Mouse (Mus musculus) heart, postnatal 36 days (tissue): ENCODE data around the gene Zmynd15. TPM values are rescaled to one million over a fixed set of nuclear protein-coding genes. Genes with fewer than 3 reads are reported as not detected.

Source experiments
- DNase-seq, 2 experiments: peaks; one replicate each; pipeline ENCODE4 v3.0.0; 2021 to 2022
- intact Hi-C: fragments of 180-260 bp; cut with DNase I; formaldehyde crosslinking; loops from one replicate; pipeline ENCODE4 v1.15.1; 2025
- microRNA-seq, 2 experiments: library from miRNA; unstranded; fragments of <30 nt; microRNA quantifications; one replicate each; pipeline ENCODE4 v1.2.0; 2021; ENCODE audit warnings: borderline number of aligned reads in 2 of 2
- total RNA-seq, 2 experiments: library from RNA; stranded (reverse); gene quantifications; 2 replicates each; pipeline ENCODE4 v1.2.3; 2021

Gene Zmynd15
- total RNA-seq, 2 experiments from 2014 or later = 1.8 to 2.2 TPM

GRCm38 (mm10) chr11:70499566-70500475, 40.6 kb downstream of the Zmynd15 start:
- peak in 1 of 2 experiments; percentile 29 for DNase-seq
- intact Hi-C loops = no loop called here

GRCm38 (mm10) chr11:70500476-70500812, 41.2 kb downstream of the Zmynd15 start:
- intact Hi-C loops = no loop called here
- DNase-seq = no peak

GRCm38 (mm10) chr11:70502018-70502417, 42.8 kb downstream of the Zmynd15 start:
- no peak for DNase-seq
- intact Hi-C loops = no loop called here

DNA sequence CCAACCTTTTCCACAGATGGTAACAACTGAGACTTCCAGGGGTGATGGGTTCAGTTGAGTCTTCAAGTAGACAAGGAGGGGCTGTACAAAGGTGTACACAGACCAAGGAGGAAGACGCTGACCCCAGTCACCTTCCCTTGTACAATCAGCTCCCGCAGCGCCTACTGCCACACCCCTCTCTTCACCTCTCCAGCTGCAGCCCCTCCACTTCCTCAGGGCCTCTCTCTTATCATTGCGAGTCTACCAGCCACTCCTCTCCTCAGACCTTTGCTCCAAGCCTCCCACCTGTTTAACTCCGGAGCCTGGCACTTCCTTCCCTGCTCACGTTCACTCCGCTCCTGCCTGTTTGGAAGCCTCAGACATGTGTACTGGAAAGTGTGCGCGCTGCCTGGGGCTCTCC, 45.7 kb downstream of the Zmynd15 start, which contains the start of gene Tm4sf5:
TSS of gene Tm4sf5 (plus strand) at position 275 of the 400 bp plus-strand sequence.
- no peak for DNase-seq
- intact Hi-C loops = no loop called here

DNA sequence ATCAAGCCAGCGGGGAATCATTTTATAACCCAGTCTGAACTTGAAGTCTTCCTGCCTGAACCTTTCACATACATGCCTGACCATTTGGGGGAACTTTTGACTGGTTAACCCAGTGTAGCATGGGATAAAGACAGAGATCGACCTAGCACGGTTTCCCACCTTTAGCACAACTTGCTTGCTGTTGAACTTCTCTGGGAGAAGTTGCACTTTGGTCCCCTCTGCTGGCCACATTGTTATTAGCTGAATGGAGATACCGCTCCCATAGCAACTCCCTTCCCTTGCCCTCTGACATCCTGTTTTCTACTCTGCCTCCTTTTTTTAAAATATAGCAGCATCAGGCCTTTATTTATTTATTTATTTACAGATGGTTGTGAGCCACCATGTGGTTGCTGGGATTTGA, 47.2 kb downstream of the Zmynd15 start:
- intact Hi-C loops = loop anchor here (1.0 kb wide), 3 partner anchors 54 to 92 kb away; no protein-coding TSS in a partner anchor
- DNase-seq = peak; percentile 79 to 85

- DNase-seq = no peak
These were observed 47.8 kb downstream of the Zmynd15 start for GRCm38 (mm10) chr11:70506962-70507515.

DNA sequence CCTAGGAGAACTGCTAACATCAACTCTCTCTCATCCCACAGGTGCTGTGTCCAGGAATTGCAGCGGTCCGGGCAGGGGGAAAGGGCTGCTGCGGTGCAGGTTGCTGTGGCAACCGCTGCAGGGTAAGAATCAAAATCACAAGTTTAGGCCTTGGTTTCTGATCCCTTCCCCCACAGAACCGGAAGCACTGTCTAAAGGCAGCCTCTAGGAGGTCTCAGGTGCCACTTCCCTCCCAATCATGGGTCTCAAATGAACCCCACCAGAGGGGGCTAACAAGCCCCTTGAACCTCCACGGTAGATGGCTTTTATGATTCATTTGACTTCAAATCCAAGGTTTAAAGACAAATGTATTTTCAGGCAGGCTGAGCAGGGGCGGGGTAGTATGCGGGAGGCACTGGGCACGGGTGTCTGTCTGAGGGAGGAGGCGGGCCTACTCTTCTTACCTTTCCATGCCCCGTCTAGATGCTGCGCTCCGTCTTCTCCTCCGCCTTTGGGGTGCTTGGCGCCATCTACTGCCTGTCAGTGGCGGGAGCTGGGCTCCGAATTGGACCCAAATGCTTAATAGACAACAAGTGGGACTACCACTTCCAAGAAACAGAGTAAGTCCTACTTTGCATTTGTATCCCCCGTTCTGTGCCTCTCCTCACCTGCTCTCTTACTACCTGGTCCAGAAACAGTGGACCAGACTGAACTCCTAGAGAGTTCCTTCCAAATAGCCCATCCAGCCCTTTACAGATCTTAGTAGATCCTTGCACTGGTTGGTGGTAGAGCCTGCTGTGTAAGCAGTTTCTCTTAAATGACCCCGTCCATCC, 50.7 kb downstream of the Zmynd15 start:
- intact Hi-C loops = no loop called here

More at GRCm38 (mm10) chr11:70506962-70507515, 47.8 kb downstream of the Zmynd15 start:
- intact Hi-C loops = loop anchor here (1.0 kb wide), 3 partner anchors 55 to 93 kb away; no protein-coding TSS in a partner anchor

GRCm38 (mm10) chr11:70511242-70511641, 52.0 kb downstream of the Zmynd15 start:
- intact Hi-C loops = no loop called here

More for the DNA sequence above, 50.7 kb downstream of the Zmynd15 start:
- DNase-seq = peak in 1 of 2 experiments; percentile 48

DNA sequence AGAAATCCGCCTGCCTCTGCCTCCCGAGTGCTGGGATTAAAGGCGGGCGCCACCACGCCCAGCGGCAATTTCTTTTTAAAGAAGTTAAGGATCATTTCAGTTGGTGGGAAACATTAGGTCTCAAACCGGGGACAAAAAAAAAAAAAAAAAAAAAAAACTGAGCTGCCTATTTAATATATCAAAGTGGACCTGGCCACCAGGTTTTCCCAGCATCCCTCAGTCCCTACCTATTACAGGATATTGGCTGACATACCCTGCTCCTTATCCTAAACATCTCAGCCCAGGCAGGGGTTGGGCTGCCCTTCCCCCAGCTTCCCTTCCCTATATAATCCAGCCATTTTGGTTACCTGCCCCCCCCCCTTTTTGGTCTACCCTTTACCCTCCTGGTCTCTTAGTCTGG, 52.6 kb downstream of the Zmynd15 start:
- intact Hi-C loops = no loop called here
- no peak for DNase-seq

More at GRCm38 (mm10) chr11:70511242-70511641, 52.0 kb downstream of the Zmynd15 start:
- no peak for DNase-seq

- intact Hi-C loops = no loop called here
- DNase-seq = no peak
These were observed 53.6 kb downstream of the Zmynd15 start for GRCm38 (mm10) chr11:70512709-70513342.

- DNase-seq = peak; percentile 39 to 46
- intact Hi-C loops = no loop called here
These were observed 54.3 kb downstream of the Zmynd15 start for GRCm38 (mm10) chr11:70513520-70513919.

- intact Hi-C loops = loop anchor here (2.0 kb wide), 1 partner anchor 243 kb away; no protein-coding TSS in a partner anchor
These were observed 55.1 kb downstream of the Zmynd15 start, which contains the start of gene Vmo1 for GRCm38 (mm10) chr11:70514288-70514687. Vmo1 (minus strand) TSS chr11:70514616.

More at GRCm38 (mm10) chr11:70514288-70514687, 55.1 kb downstream of the Zmynd15 start, which contains the start of gene Vmo1:
- no peak for DNase-seq

Small RNAs within 50 kb of the gene (microRNA-seq; reads per million reads assigned to microRNA genes)
- 0.72 to 2.7 reads per million in 2 experiments for gene Mir7115

Other genes with a start within 250 kb of the Zmynd15 start
- gene Slc16a11, start 246.7 kb upstream of the Zmynd15 start, total RNA-seq = under 1 TPM; 0.28 to 0.30 TPM
- 1 to 10 TPM; 3.3 to 3.9 TPM for gene Slc16a13, start 238.4 kb upstream of the Zmynd15 start, total RNA-seq
- 10 to 100 TPM; 19.7 to 20.0 TPM for gene Bcl6b, start 229.6 kb upstream of the Zmynd15 start, total RNA-seq
- gene 0610010K14Rik, start 221.5 kb upstream of the Zmynd15 start, total RNA-seq = 10 to 100 TPM; 32.7 to 38.0 TPM
- 1 to 10 TPM; 2.1 to 3.3 TPM for gene Gm21988, start 219.6 kb upstream of the Zmynd15 start, total RNA-seq
- 100 to 1,000 TPM; 106 to 113 TPM for gene Rnasek, start 219.6 kb upstream of the Zmynd15 start, total RNA-seq
- gene Alox12, start 204.1 kb upstream of the Zmynd15 start, total RNA-seq = 1 to 10 TPM; 2.5 to 3.7 TPM
- gene Alox12e, start 136.8 kb upstream of the Zmynd15 start, total RNA-seq = not detected
- gene Alox15, start 107.4 kb upstream of the Zmynd15 start, total RNA-seq = 10 to 100 TPM in 1 of 2 experiments, 1 to 10 TPM in 1; 5.4 to 10.2 TPM
- 10 to 100 TPM; 19.4 to 22.1 TPM for gene Pelp1, start 49.4 kb upstream of the Zmynd15 start, total RNA-seq
- 10 to 100 TPM; 14.8 to 15.4 TPM for gene Arrb2, start 26.8 kb upstream of the Zmynd15 start, total RNA-seq
- gene Med11, start 7.5 kb upstream of the Zmynd15 start, total RNA-seq = 1 to 10 TPM; 8.9 to 9.7 TPM
- gene Cxcl16, start 551 bp downstream of the Zmynd15 start, total RNA-seq = 10 to 100 TPM in 1 of 2 experiments, 1 to 10 TPM in 1; 9.6 to 10.9 TPM
- 1 to 10 TPM in 1 of 2 experiments, under 1 TPM in 1; 0.70 to 1.3 TPM for gene Tm4sf5, start 45.8 kb downstream of the Zmynd15 start, total RNA-seq
- gene Vmo1, start 55.2 kb downstream of the Zmynd15 start, total RNA-seq = not detected
- gene Gltpd2, start 59.8 kb downstream of the Zmynd15 start, total RNA-seq = not detected
- gene Psmb6, start 65.9 kb downstream of the Zmynd15 start, total RNA-seq = 100 to 1,000 TPM; 230 to 233 TPM
- gene Gm40193, start 73.5 kb downstream of the Zmynd15 start, total RNA-seq = not detected
- 1 to 10 TPM; 6.3 to 6.5 TPM for gene Pld2, start 80.6 kb downstream of the Zmynd15 start, total RNA-seq
- gene Mink1, start 103.4 kb downstream of the Zmynd15 start, total RNA-seq = 10 to 100 TPM; 43.9 to 49.4 TPM
- not detected for gene 4930544D05Rik, start 156.4 kb downstream of the Zmynd15 start, total RNA-seq
- gene Chrne, start 159.8 kb downstream of the Zmynd15 start, total RNA-seq = not detected
- gene Gp1ba, start 179.7 kb downstream of the Zmynd15 start, total RNA-seq = under 1 TPM; 0.16 to 0.17 TPM
- 10 to 100 TPM; 52.5 to 57.9 TPM for gene Rnf167, start 187.8 kb downstream of the Zmynd15 start, total RNA-seq
- 100 to 1,000 TPM; 570 to 607 TPM for gene Slc25a11, start 188.0 kb downstream of the Zmynd15 start, total RNA-seq
- 100 to 1,000 TPM; 283 to 296 TPM for gene Pfn1, start 195.2 kb downstream of the Zmynd15 start, total RNA-seq
- gene Eno3, start 197.8 kb downstream of the Zmynd15 start, total RNA-seq = 1,000 to 10,000 TPM; 1,887 to 1,957 TPM
- 10 to 100 TPM; 95.0 to 98.6 TPM for gene Spag7, start 210.0 kb downstream of the Zmynd15 start, total RNA-seq
- gene Camta2, start 228.7 kb downstream of the Zmynd15 start, total RNA-seq = 10 to 100 TPM; 39.2 to 39.6 TPM
- gene Inca1, start 240.7 kb downstream of the Zmynd15 start, total RNA-seq = 1 to 10 TPM; 4.5 to 6.3 TPM
- 100 to 1,000 TPM; 469 to 490 TPM for gene Kif1c, start 241.1 kb downstream of the Zmynd15 start, total RNA-seq